Mouse (Mus musculus) embryo, embryonic 10.5 days (tissue): Measurements from ENCODE around the gene Il6st.
"Not testable (repeated sequence)": the region's sequence is repeated elsewhere in the genome, so short reads cannot be mapped to it uniquely, and the experiment has no call there.

Experiments
- DNase-seq: peaks from one replicate; pipeline ENCODE4 v3.0.0-alpha.2; 2015; ENCODE audit warnings: low spot score

Il6st gene

DNA sequence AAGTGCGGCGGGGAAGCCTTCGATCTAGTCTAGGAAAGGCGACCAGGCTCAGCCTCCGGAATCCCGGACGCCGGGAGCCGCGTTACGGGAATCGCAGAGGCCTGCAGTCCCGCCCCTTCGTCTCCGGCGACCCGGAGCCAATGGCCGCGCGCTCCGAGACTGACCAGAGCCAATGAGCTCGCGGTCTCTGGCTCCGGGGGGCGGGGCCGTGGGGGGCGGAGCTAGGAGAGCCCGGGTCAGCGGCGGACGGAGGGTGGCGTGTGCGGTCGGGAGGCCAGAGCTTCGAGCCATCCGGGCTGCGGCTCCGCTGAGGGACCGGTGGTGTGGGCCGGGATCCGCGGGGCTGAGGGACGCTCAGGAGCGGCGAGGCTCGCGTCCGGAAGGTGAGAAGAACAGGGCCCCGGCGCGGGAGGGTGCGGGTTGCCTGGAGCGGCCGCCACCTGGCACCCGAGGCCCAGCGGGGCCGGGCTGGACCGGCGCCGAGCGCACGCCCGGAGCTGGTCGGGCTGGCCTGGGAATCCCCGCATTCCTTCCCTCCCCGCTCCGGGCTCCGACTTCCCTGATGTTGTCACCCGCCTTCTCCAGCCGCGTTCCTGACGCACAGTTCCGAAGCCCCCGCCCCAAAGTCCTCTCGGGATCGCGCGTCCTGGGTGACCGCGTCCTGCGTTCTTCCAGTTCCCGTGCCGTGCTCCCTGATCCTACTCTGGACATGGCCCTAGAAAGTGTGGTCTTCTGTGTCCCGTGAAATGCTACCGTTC, at the start of gene Il6st:
Gene Il6st (plus strand): TSS at position 203 of the 758 bp plus-strand sequence.
- DNase-seq = peak; percentile 97

DNA sequence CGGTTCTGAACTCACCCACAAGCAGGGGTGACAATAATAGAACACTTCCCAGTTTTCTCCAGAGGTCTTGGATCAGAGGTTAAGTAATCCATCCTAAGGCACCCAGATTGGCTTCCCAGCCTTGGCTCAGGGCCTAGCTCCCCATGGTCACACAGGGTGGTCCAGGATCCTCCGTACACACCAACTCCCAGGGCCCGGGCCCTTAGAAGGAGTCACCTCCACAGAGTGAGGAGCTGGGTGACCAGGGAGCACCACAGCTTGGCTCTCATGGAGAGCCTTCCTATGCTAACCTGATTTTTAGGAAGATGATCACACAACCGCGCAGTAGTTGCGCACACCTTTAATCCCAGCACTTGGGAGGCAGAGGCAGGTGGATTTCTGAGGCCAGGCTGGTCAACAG, 48.0 kb upstream of the Il6st start:
- no peak for DNase-seq

DNA sequence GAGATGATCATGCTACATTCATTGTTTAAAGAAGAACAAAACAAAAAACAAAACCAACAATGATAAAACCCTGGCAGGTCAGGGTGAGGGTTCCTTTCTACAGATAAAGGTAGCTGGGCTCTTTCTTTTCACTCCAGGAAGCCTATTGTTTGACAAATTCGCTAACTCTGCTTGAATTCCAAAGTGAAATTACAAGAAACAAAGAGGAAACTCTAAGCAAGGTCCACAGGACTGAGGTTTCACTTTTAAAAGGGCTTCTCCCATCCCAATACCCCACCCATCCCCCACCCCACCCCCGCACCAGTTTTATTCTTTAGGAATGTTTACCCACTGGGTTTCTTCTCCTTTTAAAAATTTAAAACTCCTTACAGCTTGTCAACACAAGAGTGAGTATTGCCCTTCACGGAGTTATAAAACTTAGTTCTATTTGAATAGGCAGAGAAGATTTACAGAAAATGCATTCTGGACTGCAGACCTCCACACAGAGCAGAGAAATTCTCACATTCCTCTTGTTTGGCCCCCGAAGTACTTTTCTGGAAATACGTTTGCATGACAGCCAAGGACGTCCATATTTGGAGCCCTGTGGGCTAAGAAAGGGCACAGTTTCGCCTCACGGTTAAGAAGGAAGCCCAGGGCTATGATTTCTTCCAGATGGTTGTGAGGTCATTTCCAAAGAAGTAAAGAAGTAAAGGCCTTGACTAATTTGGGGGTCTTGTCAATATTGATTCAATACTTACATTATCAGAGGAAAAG, 47.3 kb upstream of the Il6st start:
- DNase-seq = peak; percentile 78

DNA sequence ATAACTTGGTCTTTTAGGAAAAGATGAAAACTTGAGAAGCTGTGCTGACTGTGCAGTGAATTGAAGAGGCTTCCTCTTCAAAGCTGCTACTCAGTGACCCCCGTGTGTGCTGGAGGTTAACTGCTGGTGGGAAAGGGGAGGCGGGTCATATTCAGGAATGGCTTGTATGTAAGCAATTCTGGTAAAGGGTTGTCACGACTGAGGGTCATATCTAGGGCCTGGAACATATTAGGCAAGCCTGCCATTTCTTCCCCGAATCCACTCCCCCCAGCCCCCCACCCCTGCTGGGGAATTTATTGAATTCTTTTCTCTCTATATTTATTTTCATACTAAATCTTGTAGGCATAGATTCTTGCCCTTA, 46.7 kb upstream of the Il6st start:
- DNase-seq = peak; percentile 79

DNA sequence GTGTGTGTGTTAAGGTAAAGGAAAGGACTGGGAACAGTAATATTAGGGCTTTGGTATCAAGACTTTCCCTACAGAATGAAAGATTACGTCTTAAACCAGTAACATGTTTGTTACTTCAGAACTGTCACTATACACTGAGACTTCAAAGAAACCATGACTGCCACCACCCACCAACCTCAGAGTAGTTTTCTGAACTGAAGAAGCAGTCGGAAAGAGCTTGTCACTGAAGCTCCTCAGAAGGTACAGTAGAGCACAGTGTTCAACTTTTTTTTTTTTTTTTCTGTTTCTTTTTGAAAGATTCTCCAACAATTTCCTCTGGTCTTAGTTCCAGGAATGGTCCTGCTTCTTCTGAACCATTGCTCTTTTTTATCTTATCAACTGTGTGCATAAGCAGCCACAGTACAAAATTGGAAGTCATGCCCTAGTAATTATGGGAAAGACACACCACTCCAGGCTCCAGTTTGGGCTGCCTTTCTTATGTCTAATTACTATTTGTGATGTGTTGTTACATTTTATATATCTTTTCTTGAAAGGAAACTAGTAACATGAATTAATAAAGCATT, 45.9 kb upstream of the Il6st start:
- no peak for DNase-seq

DNA sequence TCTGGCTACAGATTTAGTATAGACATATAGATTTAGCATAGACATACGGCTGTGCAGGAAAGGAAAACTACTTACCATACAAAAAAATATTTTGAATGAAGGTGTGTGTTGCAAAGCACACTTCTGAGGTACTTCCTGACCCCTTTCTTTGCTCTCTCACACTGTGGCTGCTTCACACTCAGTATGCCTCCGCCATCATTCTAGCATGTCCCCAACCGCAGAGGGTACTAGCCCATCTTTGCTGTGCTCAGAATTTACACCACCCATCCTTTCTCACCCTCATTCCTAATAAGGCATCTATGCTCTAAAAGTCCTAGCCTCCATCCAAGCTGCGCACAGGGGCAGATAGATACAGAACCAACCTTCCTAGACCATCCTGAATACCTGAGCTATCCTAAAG, 45.3 kb upstream of the Il6st start:
- DNase-seq = no peak

DNA sequence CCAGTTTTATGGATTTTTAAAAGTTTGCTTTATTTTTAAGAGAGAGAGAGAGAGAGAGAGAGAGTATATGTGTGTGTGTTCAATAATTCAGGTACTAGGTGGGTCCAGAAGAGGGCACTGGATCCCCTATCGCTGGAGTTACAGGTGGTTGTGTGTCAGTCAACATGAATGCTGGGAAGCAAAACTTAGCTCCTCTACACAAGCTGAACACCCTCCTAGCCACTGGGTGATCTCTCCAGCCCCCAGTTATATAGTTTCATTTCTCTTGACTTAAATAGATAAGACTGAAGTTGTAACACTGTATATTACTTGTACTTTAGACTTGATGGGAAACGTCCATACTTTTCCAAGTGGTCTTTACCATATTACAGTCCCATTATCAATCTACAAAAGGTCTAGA, 39.7 kb upstream of the Il6st start:
- no peak for DNase-seq

DNA sequence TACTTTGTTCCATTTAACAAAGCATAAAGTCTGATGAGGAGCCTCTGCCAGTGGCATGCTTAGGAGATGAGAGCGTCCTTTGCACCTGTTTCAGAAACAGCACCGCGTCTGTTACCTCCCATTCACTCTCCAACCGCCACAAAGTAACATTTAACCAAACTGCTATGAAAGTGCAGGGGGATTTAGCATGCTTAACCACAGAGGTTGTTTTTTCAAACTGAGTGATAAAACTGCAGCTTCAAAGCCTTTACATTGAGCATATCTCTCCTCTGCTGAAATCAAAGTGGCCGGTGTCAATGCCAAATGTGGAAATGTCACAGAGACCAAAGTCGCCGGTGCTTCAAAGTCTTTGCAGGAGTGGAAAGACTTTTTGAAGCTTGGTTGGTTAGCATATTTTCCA, 39.2 kb upstream of the Il6st start:
- DNase-seq = no peak

DNA sequence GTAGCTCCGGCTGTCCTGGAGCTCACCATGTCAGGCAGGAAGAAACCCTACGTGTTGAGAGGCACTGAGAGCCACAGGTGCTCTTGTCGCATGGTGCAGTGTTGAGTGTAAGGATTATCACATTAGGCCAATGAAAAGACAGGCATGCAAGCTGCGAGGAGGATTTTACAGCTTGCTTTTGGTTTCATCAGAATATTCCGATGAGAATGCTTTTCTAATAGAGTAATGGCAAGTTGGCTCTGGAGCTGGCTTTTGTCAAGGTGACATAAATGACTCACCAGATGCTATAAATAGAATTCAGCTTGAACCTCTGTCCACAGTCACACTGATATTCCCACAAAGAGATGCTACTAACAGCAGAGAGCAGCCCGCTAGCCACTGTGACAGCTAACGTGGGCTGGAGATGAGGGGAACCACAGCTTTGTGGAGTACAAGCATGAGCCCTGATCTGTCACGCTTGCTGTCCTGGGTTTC, 38.7 kb upstream of the Il6st start:
- no peak for DNase-seq

DNA sequence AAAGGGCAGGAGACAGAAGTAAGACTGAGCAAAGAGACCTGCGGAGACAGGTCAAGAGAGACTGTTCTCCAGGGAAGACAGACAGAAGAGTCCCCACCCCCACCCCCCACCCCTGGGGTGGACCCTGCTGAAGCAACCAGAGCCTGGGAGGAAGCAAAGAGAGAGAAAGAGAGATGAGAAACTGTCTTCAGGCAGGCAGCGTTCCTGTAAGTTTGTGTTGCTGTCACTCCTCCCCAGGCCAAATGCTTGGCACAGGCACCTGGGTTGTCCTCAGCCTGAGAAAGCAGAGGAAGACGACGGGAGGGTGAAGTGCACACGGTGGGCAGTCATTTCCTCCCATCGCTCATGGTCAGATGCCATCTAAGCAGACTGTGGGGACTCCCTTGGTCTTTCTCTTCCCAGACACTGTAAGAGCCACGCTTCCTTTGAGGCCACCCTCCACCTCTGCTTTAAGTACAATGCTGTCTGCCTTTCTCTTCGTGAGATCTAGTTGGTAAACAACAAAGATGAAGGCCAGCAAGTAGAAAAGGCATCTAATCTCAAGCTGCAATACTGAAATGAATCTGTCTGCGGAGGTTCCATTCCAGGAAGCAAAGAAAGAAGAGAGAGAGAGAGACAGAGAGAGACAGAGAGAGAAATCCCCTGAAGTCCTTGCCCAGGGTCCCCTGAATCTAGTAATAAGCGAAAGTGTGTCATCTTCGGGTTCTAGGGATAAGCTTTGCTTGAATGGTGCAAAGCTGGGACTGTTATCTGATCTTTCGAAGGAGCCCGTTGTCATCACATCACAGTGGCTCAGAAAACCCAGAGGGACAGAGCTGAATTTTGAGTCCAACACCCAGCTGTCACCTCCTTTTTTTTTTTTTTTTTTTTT, 37.4 kb upstream of the Il6st start:
- no peak for DNase-seq

DNA sequence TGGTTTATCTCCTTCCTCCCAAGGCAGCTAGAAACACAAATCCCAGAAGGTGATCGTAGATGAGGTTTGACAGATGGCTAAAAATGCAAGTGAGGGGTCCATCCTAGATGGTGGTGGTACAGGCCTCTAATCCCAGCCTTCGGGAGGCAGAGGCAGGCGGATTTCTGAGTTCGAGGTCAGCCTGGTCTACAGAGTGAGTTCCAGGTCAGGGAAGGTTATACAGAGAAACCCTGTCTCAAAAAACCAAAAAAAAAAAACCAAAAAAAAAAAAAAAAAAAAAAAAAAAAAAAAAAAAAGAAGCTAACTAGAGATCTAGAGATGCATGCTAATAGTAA, 36.8 kb upstream of the Il6st start:
- not testable (repeated sequence) for DNase-seq

DNA sequence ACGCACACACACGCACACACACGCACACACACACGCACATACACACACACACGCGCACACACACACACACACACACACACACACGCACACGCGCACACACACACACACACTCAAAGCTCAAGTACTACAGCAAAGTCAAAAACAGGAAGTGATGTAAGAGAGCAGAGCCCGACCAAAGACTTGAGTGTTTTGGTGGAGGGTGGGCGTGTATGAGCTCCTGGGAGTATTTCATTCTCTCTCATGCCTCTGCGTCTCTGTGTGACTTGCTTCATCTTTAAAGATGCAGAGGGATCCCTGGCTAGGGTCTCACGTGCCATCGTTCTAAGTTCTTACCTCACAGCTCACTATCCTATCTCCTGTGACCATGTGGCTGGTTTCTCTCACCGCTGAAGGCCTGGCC, 36.3 kb upstream of the Il6st start:
- DNase-seq = no peak

DNA sequence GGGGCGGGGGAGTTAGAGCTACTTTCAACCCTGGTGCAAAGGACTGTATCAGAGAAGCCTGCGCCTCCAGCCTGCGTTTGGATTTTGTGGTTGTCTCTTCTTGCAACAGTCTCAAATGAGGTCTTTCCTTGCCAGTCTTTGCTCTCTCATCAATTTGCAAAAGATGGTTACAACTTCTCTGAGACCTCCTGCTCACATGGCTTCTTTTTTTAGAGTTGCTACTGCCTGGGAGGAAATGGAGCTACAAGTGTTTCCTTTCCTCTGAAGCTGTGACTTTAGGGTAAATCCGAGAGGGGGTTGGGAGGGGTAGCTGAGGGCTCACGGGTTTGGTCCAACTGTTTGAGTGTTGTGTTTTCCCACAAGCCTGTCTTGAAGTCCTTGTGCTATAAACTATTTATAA, 30.6 kb upstream of the Il6st start:
- DNase-seq = no peak

DNA sequence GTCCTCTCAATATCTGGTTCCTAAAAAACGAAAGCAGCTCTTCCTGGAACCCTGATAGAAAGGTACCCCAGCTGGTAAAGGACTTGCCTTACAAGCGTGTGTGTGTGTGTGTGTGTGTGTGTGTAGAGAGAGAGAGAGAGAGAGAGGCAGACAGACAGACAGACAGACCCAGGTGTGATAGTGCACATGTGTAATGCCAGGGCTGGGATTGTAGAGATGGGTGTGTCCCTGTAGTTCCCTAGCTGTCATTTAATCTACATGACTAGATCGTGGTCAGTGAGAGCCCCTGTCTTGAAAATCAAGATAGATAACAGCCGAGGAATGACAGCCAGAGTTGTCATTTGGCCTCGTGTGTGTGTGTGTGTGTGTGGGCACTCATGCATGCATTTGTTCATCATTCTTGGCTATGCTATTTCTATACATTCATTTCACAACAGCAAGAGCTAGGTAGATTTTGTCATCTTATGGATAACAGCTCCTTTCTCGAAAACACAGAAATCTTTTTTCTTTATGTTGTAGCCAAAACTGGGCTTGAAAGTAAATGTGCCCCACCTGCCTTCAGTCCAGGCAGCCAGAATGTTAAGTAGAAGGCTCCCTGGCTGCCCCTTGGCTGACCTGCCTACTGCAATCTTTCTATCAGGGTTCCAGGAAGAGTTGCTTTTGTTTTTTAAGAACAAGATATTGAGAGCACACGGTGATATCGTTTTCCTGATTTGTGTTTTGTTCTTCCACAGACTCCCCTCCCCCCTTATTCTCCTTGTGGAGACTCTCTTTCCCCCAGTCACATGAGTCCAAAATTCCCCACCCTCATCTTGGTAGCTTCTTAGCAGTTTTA, 28.4 kb upstream of the Il6st start:
- DNase-seq = no peak

DNA sequence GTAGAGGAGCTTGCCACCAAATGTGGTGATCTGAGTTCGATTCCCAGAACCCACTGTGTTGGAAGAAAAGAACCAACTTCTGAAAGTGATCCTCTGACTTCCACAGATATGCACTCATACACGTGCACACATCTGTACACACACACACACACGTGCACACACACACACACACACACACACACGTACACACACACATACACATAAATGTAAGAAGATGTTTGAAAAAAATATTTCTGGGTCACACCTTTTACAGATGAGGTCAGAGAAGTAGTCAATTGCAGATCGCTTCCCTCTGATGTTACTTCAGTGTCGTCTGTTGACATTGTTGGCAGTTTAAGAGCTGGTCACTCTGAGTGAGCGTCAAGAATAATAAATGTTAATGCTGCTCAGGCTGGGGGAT, 27.6 kb upstream of the Il6st start:
- DNase-seq = no peak

DNA sequence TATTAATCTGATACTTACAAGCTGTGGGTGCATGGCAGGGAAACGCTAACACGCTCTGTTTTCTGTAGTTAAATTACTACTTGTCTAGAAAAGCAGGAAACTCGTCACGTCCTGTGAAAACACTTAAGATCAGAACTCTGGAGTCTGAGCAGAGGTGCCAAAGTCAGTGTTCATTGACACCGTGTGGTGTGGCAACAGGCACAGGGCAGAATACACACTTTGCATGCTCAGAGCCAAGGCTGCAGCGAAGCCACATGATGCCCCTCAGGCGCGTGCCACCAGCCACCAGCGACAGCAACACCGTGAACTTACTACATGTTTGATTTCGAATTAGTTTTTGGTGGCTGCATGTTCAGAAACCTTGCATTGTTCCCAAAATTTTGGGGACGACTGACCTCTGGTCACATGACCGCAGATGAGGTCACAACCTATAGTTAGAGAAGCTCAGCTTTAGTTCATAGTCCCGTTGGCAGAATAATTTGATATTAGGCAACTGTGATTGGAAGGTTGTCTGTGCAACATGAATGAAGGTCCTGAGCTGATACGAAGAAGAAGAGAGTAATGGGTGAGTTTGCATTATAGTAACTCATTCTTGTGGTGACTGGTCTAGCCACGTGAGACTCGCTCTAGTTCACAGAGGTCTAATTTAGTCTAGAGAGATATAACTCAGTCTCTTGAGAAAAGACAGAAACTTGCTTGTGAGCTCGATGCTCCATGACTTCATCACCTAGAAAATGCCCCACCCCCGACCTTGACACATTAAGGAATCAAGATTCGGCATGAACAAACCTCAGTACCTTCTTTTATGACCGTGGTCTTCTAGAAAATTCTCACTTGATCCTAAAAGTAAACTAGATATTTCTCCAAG, 25.6 kb upstream of the Il6st start:
- DNase-seq = no peak

DNA sequence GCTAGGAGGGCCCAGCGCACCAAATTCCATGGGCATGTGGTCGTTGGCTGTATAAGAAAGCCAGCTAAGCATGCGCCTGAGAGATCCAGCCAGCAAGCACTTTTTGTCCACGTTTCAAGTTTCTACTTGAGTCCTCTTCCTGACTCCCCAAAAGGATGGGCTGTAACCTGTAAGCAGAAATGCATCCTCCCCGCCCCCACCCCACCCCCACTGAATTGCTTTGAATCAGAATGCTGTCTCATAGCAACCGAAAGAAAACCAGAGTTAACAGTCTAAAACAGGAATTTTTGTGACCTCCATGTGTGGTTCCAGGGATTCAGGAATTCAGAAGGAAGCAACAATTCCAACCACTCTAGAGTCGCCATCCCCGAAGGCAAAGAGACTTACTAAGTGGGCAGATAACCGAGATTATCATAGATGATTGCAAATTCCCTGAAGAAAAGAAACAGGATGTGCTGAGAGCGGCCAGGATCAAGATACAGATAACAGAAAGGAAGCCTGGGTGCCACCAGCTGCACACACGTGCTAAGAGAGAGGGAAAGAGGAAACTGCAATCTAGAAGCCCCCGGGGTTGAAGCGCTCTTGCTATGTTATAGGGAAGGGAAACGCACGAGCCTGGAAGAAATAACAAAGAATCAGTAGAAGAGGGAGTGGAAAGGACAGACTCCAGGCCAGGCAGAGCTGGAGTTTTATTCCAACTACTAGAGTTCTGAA, 24.6 kb upstream of the Il6st start:
- DNase-seq = peak; percentile 50

DNA sequence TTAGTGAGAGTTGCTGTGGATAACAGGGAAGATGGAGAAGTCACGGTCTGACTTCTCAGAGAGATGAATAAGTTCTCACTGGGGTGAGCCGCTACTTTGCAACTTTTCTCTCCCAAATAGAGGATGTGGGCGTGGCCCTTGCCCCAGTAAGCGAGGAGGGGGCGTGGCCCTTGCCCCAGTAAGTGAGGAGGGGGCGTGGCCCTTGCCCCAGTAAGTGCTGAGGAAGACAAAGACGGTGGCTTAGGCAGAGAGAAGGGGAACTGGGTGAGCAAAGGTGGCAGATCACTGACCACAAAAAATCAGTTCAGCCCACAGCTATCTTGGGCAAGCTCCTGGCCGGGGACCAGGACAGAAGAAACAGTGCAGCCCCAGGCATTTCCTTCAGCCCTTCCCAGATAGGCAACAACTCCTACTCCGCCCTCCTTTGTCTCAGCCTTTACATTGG, 23.9 kb upstream of the Il6st start:
- DNase-seq = peak; percentile 89

DNA sequence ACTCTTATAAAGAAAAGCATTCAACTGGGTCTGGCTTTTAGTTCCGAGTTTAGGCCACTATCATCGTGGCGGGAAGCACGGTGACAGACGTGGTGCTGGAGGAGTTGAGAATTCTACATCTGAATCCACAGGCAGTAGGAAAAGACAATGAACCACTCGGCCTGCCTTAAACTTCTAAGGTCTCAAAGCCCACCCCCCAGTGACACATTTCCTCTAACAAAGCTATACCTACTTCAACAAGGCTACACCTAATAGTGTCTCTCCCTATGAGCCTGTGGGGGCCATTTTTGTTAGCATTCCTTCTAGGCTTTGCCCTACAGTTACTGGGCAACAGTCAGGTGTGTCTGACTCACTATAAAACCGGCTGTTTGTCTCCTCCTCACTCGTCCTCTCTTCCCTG, 23.2 kb upstream of the Il6st start:
- DNase-seq = no peak
